Mouse (Mus musculus) myocyte (in vitro differentiated cells): ENCODE results near the gene Trmt1.

Experiments used
- CEBPB ChIP-seq: IDR thresholded peaks from 2 replicates; pipeline ENCODE4 v1.6.1; 2011; ENCODE audit warnings: mild to moderate bottlenecking, moderate library complexity; ENCODE audit not compliant: poor library complexity, insufficient read depth, severe bottlenecking
- E2F4 ChIP-seq: IDR thresholded peaks from one replicate; pipeline ENCODE4 v1.6.1; 2011; ENCODE audit warnings: mild to moderate bottlenecking, control low read depth, moderate library complexity; ENCODE audit not compliant: insufficient read depth
- MYOD1 ChIP-seq, 3 experiments: IDR thresholded peaks; one replicate each; pipeline ENCODE4 v1.6.1; 2011; ENCODE audit warnings: control low read depth in 2 of 3, low read depth in 2 of 3, mild to moderate bottlenecking in 2 of 3, moderate library complexity in 1 of 3; ENCODE audit not compliant: insufficient read length in 2 of 3, control insufficient read depth in 1 of 3
- POLR2A ChIP-seq: IDR thresholded peaks from one replicate; pipeline ENCODE4 v1.6.1; 2011; ENCODE audit warnings: low read depth, mild to moderate bottlenecking, control low read depth, moderate library complexity; ENCODE audit not compliant: insufficient read length
- TCF12 ChIP-seq: IDR thresholded peaks from one replicate; pipeline ENCODE4 v1.6.1; 2011; ENCODE audit warnings: mild to moderate bottlenecking, control low read depth; ENCODE audit not compliant: poor library complexity, insufficient read depth, severe bottlenecking
- USF1 ChIP-seq: IDR thresholded peaks from one replicate; pipeline ENCODE4 v1.6.1; 2011; ENCODE audit warnings: low read depth, mild to moderate bottlenecking, control low read depth, moderate library complexity

DNA sequence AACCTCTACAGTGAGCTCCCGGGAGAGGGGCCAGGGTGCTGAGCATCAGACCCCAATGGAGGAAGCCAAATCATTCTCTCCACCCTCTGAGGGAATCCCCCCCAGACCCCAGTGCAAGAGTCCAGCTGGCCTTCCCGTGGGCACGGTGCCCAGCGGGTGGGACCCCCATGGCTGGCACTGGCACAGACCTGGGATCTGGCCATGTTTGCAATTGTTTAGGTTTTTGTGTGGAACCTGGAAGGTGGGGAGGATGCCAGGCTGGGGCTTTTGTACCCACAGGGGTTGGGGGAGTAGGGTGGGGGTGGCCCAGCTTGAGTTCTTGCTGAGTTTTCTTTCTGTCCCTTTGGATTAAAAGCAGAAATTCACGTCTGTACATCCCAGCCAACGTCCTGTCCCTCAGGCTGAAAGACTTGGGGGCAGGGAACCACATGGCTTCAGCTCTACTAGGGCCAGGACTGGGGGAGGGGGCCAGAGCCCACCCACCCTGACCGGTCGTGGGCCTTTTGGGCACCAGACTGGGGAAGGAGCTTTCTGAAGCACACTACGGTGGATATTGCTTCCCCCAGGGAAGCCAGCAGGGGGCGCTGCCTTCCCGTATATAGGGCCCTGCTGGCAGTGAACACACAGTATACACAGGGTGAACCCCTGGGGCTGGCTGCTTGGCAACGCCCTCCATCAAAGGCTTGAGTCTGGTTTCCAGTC lies 22.8 kb downstream of the Trmt1 start:
- TF ChIP-seq CEBPB (no peak), MYOD1 (IDR thresholded peaks at IDR 0.05; ENCODE audit: control insufficient read depth in 1 of 3, insufficient read length in 2 of 3, low read depth in 2 of 3) (no peak), POLR2A (peak; percentile 19), USF1 (no peak), E2F4 (no peak), TCF12 (no peak)
